Mouse (Mus musculus) ovary, postnatal 36 days (tissue): ENCODE measurements at regions not wholly inside any gene's neighbourhood (a gene's known extent, or its start where the extent isn't known, plus 50 kb on each side); places are given as distances from the start of the nearest gene placed in this dataset.

Experiments
- DNase-seq: peaks from one replicate; pipeline ENCODE4 v3.0.0; 2022; ENCODE audit warnings: low spot score, mixed read lengths

GRCm38 (mm10) chr9:43981376-43981775, 61.8 kb upstream of the Thy1 start:
- no peak for DNase-seq

DNA sequence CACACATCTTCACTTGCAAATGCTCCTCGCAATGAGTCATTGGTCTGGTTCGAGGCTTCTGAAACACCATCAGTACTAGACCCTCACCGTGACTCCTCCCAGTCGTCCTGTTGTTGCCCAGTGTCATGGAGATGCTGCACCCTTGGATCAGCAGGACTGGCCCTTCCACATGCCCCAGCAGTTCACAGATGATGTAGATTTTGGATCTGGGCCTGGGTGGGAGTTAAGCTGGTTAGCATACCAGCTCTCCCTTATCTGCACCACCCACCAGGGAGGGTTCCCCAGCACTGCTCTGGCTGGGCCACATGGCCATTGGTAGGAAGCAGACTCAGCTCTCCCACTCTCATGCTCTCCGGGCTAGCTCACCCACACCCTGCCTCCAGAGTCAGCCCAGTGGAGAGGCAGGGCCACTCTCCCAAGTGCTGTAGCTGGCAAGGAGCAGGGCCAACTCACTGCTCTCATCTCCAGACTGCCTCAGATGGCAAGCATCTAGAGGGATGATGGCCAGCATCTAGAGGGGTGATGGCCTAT, 60.8 kb upstream of the Thy1 start:
- DNase-seq, result no peak

DNA sequence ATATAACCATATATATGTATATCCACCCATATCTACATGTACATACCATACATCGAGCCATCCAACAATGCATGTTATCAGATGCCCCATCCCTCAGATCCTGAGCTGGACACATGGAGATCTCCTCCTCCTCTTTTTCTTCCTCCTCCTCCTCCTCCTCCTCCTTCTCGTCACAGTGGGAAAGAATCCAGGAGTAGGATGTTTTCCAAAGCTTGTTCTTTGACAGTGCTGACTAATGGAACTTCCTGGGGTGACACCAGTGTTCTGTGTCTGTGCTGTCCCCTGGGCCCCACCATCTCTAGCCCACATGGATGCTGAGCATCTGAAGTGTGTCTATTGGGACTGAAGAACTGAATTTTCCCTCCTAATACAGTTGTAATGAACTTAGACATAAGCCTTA, 60.0 kb upstream of the Thy1 start:
- no peak for DNase-seq

GRCm38 (mm10) chr9:43984181-43985062, 58.8 kb upstream of the Thy1 start:
- peak; percentile 65 for DNase-seq

- no peak for DNase-seq
These were observed 55.2 kb upstream of the Thy1 start for GRCm38 (mm10) chr9:43987957-43988356.

GRCm38 (mm10) chr9:43988981-43989860, 54.0 kb upstream of the Thy1 start:
- no peak for DNase-seq

GRCm38 (mm10) chr9:43990124-43990523, 53.1 kb upstream of the Thy1 start:
- DNase-seq, result no peak

GRCm38 (mm10) chr9:43993221-43993976, 49.8 kb upstream of the Thy1 start:
- no peak for DNase-seq
